Mouse (Mus musculus): Measurements from ENCODE around the gene Dyrk2. TPM values are rescaled to one million over a fixed set of nuclear protein-coding genes. Genes with fewer than 3 reads are reported as not detected.

Dyrk2 gene
- polyA plus RNA-seq (2012; rRNA removed) (2.5 and 3.0 TPM in 2 replicates), polyA plus RNA-seq (2014; fragmentation: Nextera tagmentation; extraction: Ambion mirVana) (1.8 and 2.7 TPM in 2 replicates)

- peak within 1 kb of the TSS; percentile 81 for H3K4me2 ChIP-seq (ENCODE audit: low read depth)
- H3K9ac ChIP-seq (replicated peaks): peak within 1 kb of the TSS; percentile 43
- no peaks in the 10 kb centered on the region for H3K9me3 ChIP-seq (ENCODE audit: control insufficient read depth, low read length)
- TF ChIP-seq CTCF (IDR thresholded peaks at IDR 0.05; ENCODE audit: low read depth) (no peak), EP300 (IDR thresholded peaks at IDR 0.05; ENCODE audit: low read depth) (no peak)
- H3K4me3 ChIP-seq (ENCODE audit: insufficient read depth in 1 of 2, low read depth in 2 of 2, low read length in 2 of 2): peak within 1 kb of the TSS; percentile 47 to 76
- no peak for DNase-seq (ENCODE audit: low read depth in 3 of 3, low spot score in 3 of 3)
- ATAC-seq (ENCODE audit: insufficient read depth): no peak
- peaks cover 3% of the 10 kb centered on the region; the same call in 1 of the 2 replicates for H3K27me3 ChIP-seq (ENCODE audit: control insufficient read depth, insufficient read depth, low read length)
- H3K4me1 ChIP-seq (replicated peaks; ENCODE audit: control insufficient read depth in 2 of 2, insufficient read depth in 2 of 2, low read length in 1 of 2): peaks cover 0 to 8% of the 10 kb centered on the region in 2 experiments; a peak in 1 of 4 replicates
- WGBS (ENCODE audit: insufficient replicate concordance): 18% methylated on average over 16 of the region's 16 CpGs
- no peak within 1 kb of the TSS for H3K27ac ChIP-seq
- no peaks in the 10 kb centered on the region for H3K36me3 ChIP-seq (replicated peaks; ENCODE audit: control insufficient read depth, insufficient read depth, low read depth)
Observed at GRCm38 (mm10) chr10:118870201-118870980, at the start of gene Dyrk2. Dyrk2 (minus strand) TSS chr10:118870209.

- no peak overlapping the region for H3K4me3 ChIP-seq (ENCODE audit: insufficient read depth in 1 of 2, low read depth in 2 of 2, low read length in 2 of 2)
- H3K9ac ChIP-seq (replicated peaks): no peak overlapping the region
- H3K27ac ChIP-seq: no peak overlapping the region
- H3K36me3 ChIP-seq (replicated peaks; ENCODE audit: control insufficient read depth, insufficient read depth, low read depth): no peaks in the 10 kb centered on the region
- DNase-seq (ENCODE audit: low read depth in 3 of 3, low spot score in 3 of 3): no peak
- ATAC-seq (ENCODE audit: insufficient read depth): no peak
- H3K4me1 ChIP-seq (replicated peaks; ENCODE audit: control insufficient read depth in 2 of 2, insufficient read depth in 2 of 2, low read length in 1 of 2): no peaks in the 10 kb centered on the region
- H3K27me3 ChIP-seq (ENCODE audit: control insufficient read depth, insufficient read depth, low read length): no peaks in the 10 kb centered on the region
- no peak overlapping the region for H3K4me2 ChIP-seq (ENCODE audit: low read depth)
- WGBS (ENCODE audit: insufficient replicate concordance): 70% methylated on average over 10 of the region's 10 CpGs
- TF ChIP-seq CTCF (IDR thresholded peaks at IDR 0.05; ENCODE audit: low read depth) (no peak), EP300 (IDR thresholded peaks at IDR 0.05; ENCODE audit: low read depth) (no peak)
- no peaks in the 10 kb centered on the region for H3K9me3 ChIP-seq (ENCODE audit: control insufficient read depth, low read length)
Observed at GRCm38 (mm10) chr10:118902625-118903024, 32.6 kb upstream of the Dyrk2 start.

GRCm38 (mm10) chr10:118893645-118894044 lies 23.6 kb upstream of the Dyrk2 start:
- no peak overlapping the region for H3K4me3 ChIP-seq (ENCODE audit: insufficient read depth in 1 of 2, low read depth in 2 of 2, low read length in 2 of 2)
- no peaks in the 10 kb centered on the region for H3K4me1 ChIP-seq (replicated peaks; ENCODE audit: control insufficient read depth in 2 of 2, insufficient read depth in 2 of 2, low read length in 1 of 2)
- no peaks in the 10 kb centered on the region for H3K27me3 ChIP-seq (ENCODE audit: control insufficient read depth, insufficient read depth, low read length)
- H3K36me3 ChIP-seq (replicated peaks; ENCODE audit: control insufficient read depth, insufficient read depth, low read depth): no peaks in the 10 kb centered on the region
- H3K27ac ChIP-seq: no peak overlapping the region
- DNase-seq (ENCODE audit: low read depth in 3 of 3, low spot score in 3 of 3): no peak
- no peak overlapping the region for H3K9ac ChIP-seq (replicated peaks)
- WGBS (ENCODE audit: insufficient replicate concordance): 24% methylated on average over 3 of the region's 3 CpGs
- no peaks in the 10 kb centered on the region for H3K9me3 ChIP-seq (ENCODE audit: control insufficient read depth, low read length)
- H3K4me2 ChIP-seq (ENCODE audit: low read depth): no peak overlapping the region
- ATAC-seq (ENCODE audit: insufficient read depth): no peak
- TF ChIP-seq CTCF (IDR thresholded peaks at IDR 0.05; ENCODE audit: low read depth): no peak
- no peak for TF ChIP-seq EP300 (IDR thresholded peaks at IDR 0.05; ENCODE audit: low read depth)

- Histone ChIP-seq H3K9ac (replicated peaks) (no peak overlapping the region), H3K4me1 (replicated peaks; ENCODE audit: control insufficient read depth in 2 of 2, insufficient read depth in 2 of 2, low read length in 1 of 2) (0 out of 4 replicates have a peak, but pooled peaks cover 0 to 2% of the 10 kb centered on the region in 2 experiments), H3K27me3 (ENCODE audit: control insufficient read depth, insufficient read depth, low read length) (no peaks in the 10 kb centered on the region), H3K36me3 (replicated peaks; ENCODE audit: control insufficient read depth, insufficient read depth, low read depth) (no peaks in the 10 kb centered on the region), H3K4me2 (ENCODE audit: low read depth) (no peak overlapping the region), H3K27ac (no peak overlapping the region), H3K9me3 (ENCODE audit: control insufficient read depth, low read length) (no peaks in the 10 kb centered on the region), H3K4me3 (ENCODE audit: insufficient read depth in 1 of 2, low read depth in 2 of 2, low read length in 2 of 2) (no peak overlapping the region)
- 58% methylated on average over 2 of the region's 2 CpGs for whole genome bisulfite sequencing (ENCODE audit: insufficient replicate concordance)
- no peak for TF ChIP-seq EP300 (IDR thresholded peaks at IDR 0.05; ENCODE audit: low read depth)
- no peak for TF ChIP-seq CTCF (IDR thresholded peaks at IDR 0.05; ENCODE audit: low read depth)
- no peak for DNase-seq (ENCODE audit: low read depth in 3 of 3, low spot score in 3 of 3)
- no peak for ATAC-seq (ENCODE audit: insufficient read depth)
Observed at GRCm38 (mm10) chr10:118884126-118884525, 14.1 kb upstream of the Dyrk2 start.

GRCm38 (mm10) chr10:118883317-118883716 lies 13.3 kb upstream of the Dyrk2 start:
- no peaks in the 10 kb centered on the region for H3K27me3 ChIP-seq (ENCODE audit: control insufficient read depth, insufficient read depth, low read length)
- 38% methylated on average over 11 of the region's 11 CpGs for WGBS (ENCODE audit: insufficient replicate concordance)
- DNase-seq (ENCODE audit: low read depth in 3 of 3, low spot score in 3 of 3) (no peak), ATAC-seq (ENCODE audit: insufficient read depth) (no peak)
- H3K4me2 ChIP-seq (ENCODE audit: low read depth): no peak overlapping the region
- no peak overlapping the region for H3K27ac ChIP-seq
- H3K9ac ChIP-seq (replicated peaks): no peak overlapping the region
- no peak overlapping the region for H3K4me3 ChIP-seq (ENCODE audit: insufficient read depth in 1 of 2, low read depth in 2 of 2, low read length in 2 of 2)
- no peaks in the 10 kb centered on the region for H3K9me3 ChIP-seq (ENCODE audit: control insufficient read depth, low read length)
- 0 out of 4 replicates have a peak, but pooled peaks cover 0 to 2% of the 10 kb centered on the region in 2 experiments for H3K4me1 ChIP-seq (replicated peaks; ENCODE audit: control insufficient read depth in 2 of 2, insufficient read depth in 2 of 2, low read length in 1 of 2)
- TF ChIP-seq EP300 (IDR thresholded peaks at IDR 0.05; ENCODE audit: low read depth) (no peak), CTCF (IDR thresholded peaks at IDR 0.05; ENCODE audit: low read depth) (no peak)
- H3K36me3 ChIP-seq (replicated peaks; ENCODE audit: control insufficient read depth, insufficient read depth, low read depth): no peaks in the 10 kb centered on the region

All from liver, embryonic 14.5 days (tissue).